Mouse (Mus musculus) thymus, adult 2 months (tissue): ENCODE results near the gene Lrrn4. TPM values are rescaled to one million over a fixed set of nuclear protein-coding genes. Genes with fewer than 3 reads are reported as not detected.
A peak's percentile ranks its signal among the peaks of the same experiment; 100 is the strongest.

ENCODE experiments used
- DNase-seq: peaks from one replicate; pipeline ENCODE4 v3.0.0; 2021
- H3K27ac ChIP-seq: fragments of 200-500 bp; 2 replicates; pipeline ENCODE4 v1.5.1; 2012; ENCODE audit warnings: low read length, control low read depth; ENCODE audit not compliant: control insufficient read depth, insufficient read depth
- H3K27me3 ChIP-seq: fragments of 200-500 bp; 2 replicates; pipeline ENCODE4 v1.6.1; 2012; ENCODE audit warnings: mild to moderate bottlenecking, low read length, moderate library complexity, mixed read lengths; ENCODE audit not compliant: control insufficient read depth, insufficient read depth
- H3K36me3 ChIP-seq: fragments of 200-500 bp; 2 replicates; pipeline ENCODE4 v1.6.1; 2012; ENCODE audit warnings: mild to moderate bottlenecking, low read length, moderate library complexity; ENCODE audit not compliant: control insufficient read depth, insufficient read depth
- H3K4me1 ChIP-seq: fragments of 200-500 bp; replicated peaks from 2 replicates; pipeline ENCODE4 v1.6.1; 2012; ENCODE audit warnings: low read length; ENCODE audit not compliant: control insufficient read depth, insufficient read depth
- H3K4me3 ChIP-seq: fragments of 200-500 bp; 2 replicates; pipeline ENCODE4 v1.5.1; 2012; ENCODE audit warnings: mild to moderate bottlenecking, low read length, control low read depth, moderate library complexity; ENCODE audit not compliant: control insufficient read depth, insufficient read depth
- CTCF ChIP-seq: fragments of 200-500 bp; IDR thresholded peaks from 2 replicates; pipeline ENCODE4 v1.5.1; 2012; ENCODE audit warnings: mild to moderate bottlenecking, control low read depth, low read length, moderate library complexity, borderline replicate concordance; ENCODE audit not compliant: control insufficient read depth, poor library complexity, insufficient read depth; ENCODE audit errors: extremely low read depth
- POLR2A ChIP-seq: fragments of 200-500 bp; IDR thresholded peaks from 2 replicates; pipeline ENCODE4 v1.6.1; 2012; ENCODE audit warnings: mild to moderate bottlenecking, low read length, control low read depth, moderate library complexity; ENCODE audit not compliant: control insufficient read depth, poor library complexity, insufficient read depth; ENCODE audit errors: extremely low read depth
- WGBS: fragments of 180-500 bp; shearing (Covaris S2); methylation state at CpG from one replicate; pipeline ENCODE4 v1.1.7; 2018; 5-methylcytosine and 5-hydroxymethylcytosine counted together
- polyA plus RNA-seq: library from polyadenylated mRNA; depleted of rRNA; stranded (reverse); fragments of >200 nt; gene quantifications from 2 replicates; pipeline ENCODE4 v1.2.3, GENCODE M21; 2012

Lrrn4 gene
- polyA plus RNA-seq, 1 experiment = 12.7 TPM

GRCm38 (mm10) chr2:132873657-132874326 lies 6.9 kb downstream of the Lrrn4 start:
- WGBS = 49% methylated on average over 10 of the region's 10 CpGs
- DNase-seq = peak; percentile 22
- TF ChIP-seq CTCF = no peak
- no peak for TF ChIP-seq POLR2A
- H3K4me3 ChIP-seq = no peak overlapping the region
- no peaks in the 10 kb centered on the region for H3K36me3 ChIP-seq
- no peaks in the 10 kb centered on the region; the same call in 1 of the 2 replicates for H3K4me1 ChIP-seq
- H3K27me3 ChIP-seq = no peaks in the 10 kb centered on the region
- no peak overlapping the region for H3K27ac ChIP-seq

- H3K27ac ChIP-seq = no peak overlapping the region
- H3K4me3 ChIP-seq = no peak overlapping the region
- DNase-seq = no peak
- WGBS = 94% methylated on average over 3 of the region's 3 CpGs
- H3K36me3 ChIP-seq = no peaks in the 10 kb centered on the region
- no peaks in the 10 kb centered on the region for H3K27me3 ChIP-seq
- no peaks in the 10 kb centered on the region; the same call in 1 of the 2 replicates for H3K4me1 ChIP-seq
- TF ChIP-seq POLR2A (no peak), CTCF (no peak)
Measured at GRCm38 (mm10) chr2:132871663-132872062, 9.0 kb downstream of the Lrrn4 start.

GRCm38 (mm10) chr2:132870286-132870685 lies 10.4 kb downstream of the Lrrn4 start:
- Histone ChIP-seq H3K27ac (no peak overlapping the region), H3K4me1 (no peaks in the 10 kb centered on the region; the same call in 1 of the 2 replicates), H3K4me3 (no peak overlapping the region), H3K27me3 (no peaks in the 10 kb centered on the region), H3K36me3 (no peaks in the 10 kb centered on the region)
- WGBS = 96% methylated on average over 4 of the region's 4 CpGs
- no peak for DNase-seq
- no peak for TF ChIP-seq POLR2A
- TF ChIP-seq CTCF = no peak

- no peak for DNase-seq
- WGBS = 79% methylated on average over 5 of the region's 5 CpGs
- Histone ChIP-seq H3K4me1 (no peaks in the 10 kb centered on the region; the same call in 1 of the 2 replicates), H3K27ac (no peak overlapping the region), H3K27me3 (no peaks in the 10 kb centered on the region), H3K36me3 (no peaks in the 10 kb centered on the region), H3K4me3 (no peak overlapping the region)
- TF ChIP-seq CTCF (no peak), POLR2A (no peak)
Measured at GRCm38 (mm10) chr2:132869682-132870081, 11.0 kb downstream of the Lrrn4 start.

GRCm38 (mm10) chr2:132867521-132867920 lies 13.2 kb downstream of the Lrrn4 start:
- 57% methylated on average over 5 of the region's 5 CpGs for WGBS
- TF ChIP-seq POLR2A (no peak), CTCF (no peak)
- Histone ChIP-seq H3K27me3 (no peaks in the 10 kb centered on the region), H3K4me1 (no peaks in the 10 kb centered on the region), H3K4me3 (no peak overlapping the region), H3K27ac (no peak overlapping the region), H3K36me3 (0 out of 2 replicates have a peak, but pooled peaks cover 4% of the 10 kb centered on the region)
- DNase-seq = no peak

- 98% methylated on average over 2 of the region's 2 CpGs for WGBS
- no peak for DNase-seq
- no peaks in the 10 kb centered on the region for H3K27me3 ChIP-seq
- H3K27ac ChIP-seq = no peak overlapping the region
- 0 out of 2 replicates have a peak, but pooled peaks cover 4% of the 10 kb centered on the region for H3K36me3 ChIP-seq
- no peak overlapping the region for H3K4me3 ChIP-seq
- no peaks in the 10 kb centered on the region for H3K4me1 ChIP-seq
- TF ChIP-seq POLR2A = no peak
- no peak for TF ChIP-seq CTCF
Measured at GRCm38 (mm10) chr2:132863325-132863724, 17.4 kb downstream of the Lrrn4 start.

- DNase-seq = no peak
- Histone ChIP-seq H3K27ac (no peak overlapping the region), H3K4me1 (no peaks in the 10 kb centered on the region), H3K4me3 (no peak overlapping the region), H3K27me3 (no peaks in the 10 kb centered on the region), H3K36me3 (0 out of 2 replicates have a peak, but pooled peaks cover 4% of the 10 kb centered on the region)
- WGBS = 95% methylated on average over 2 of the region's 2 CpGs
- TF ChIP-seq CTCF (no peak), POLR2A (no peak)
Measured at GRCm38 (mm10) chr2:132861456-132861855, 19.2 kb downstream of the Lrrn4 start.
